Mouse (Mus musculus): Measurements from ENCODE around the gene Dnah6. TPM values are rescaled to one million over a fixed set of nuclear protein-coding genes. Genes with fewer than 3 reads are reported as not detected.

The Dnah6 gene
- total and polyA plus RNA-seq, 3 experiments, result under 0.01 to 0.06 (median 0.04) TPM

DNA sequence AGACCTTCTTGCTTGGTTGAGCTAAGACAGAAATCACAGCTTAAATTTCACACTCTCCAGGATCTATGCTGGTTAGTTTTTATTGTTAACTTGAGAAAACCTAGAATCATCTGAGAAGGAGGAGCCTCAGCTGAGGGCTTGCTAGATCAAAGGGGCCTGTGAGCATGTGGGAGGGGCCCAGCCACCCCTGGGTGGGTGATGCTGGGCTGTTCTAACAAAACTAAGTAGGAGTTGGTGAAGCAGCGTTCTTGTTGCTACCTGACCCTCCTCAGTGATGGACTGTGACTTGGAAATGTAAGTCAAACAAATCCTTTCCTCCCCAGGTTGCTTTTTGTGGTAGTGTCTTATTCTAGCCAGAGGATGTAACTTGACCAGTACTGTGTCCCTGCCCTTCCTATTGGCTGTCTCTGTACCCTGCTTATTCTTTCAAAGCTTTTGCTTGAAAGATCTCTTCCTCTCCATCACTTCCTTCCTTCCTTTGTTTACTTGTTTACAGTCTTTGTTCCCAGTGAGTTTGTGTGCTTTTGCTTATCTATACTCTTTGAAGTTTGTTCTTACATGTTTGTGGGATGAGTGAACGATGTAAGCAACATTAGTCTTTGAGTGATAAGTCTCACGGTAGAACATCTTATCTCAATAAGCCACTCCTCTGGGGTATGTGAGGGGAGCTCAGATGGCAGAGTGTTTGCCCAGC, 149.2 kb downstream of the Dnah6 start:
- no peak for DNase-seq (ENCODE audit: extremely low read depth)
- H3K27me3 ChIP-seq (replicated peaks), result no peaks in the 10 kb centered on the region
- H3K9me3 ChIP-seq (replicated peaks; ENCODE audit: low read length), result peaks cover under 1% of the 10 kb centered on the region
- no peak overlapping the region for H3K4me2 ChIP-seq (ENCODE audit: insufficient read depth, low read depth, poor library complexity, severe bottlenecking)
- H3K9ac ChIP-seq (ENCODE audit: insufficient read depth, low read depth), result no peak overlapping the region
- H3K36me3 ChIP-seq (replicated peaks in 1 of 2; ENCODE audit: control insufficient read depth in 1 of 2, insufficient read depth in 1 of 2, low read length in 1 of 2), result no peaks in the 10 kb centered on the region
- TF ChIP-seq UBTF (IDR thresholded peaks at IDR 0.05; ENCODE audit: low read depth, low read length) (no peak), MEF2A (IDR thresholded peaks at IDR 0.05; ENCODE audit: borderline replicate concordance, low read depth, low read length) (no peak), SMC3 (IDR thresholded peaks at IDR 0.05; ENCODE audit: low read depth, low read length) (no peak), CHD1 (IDR thresholded peaks at IDR 0.05; ENCODE audit: low read depth, low read length) (no peak), ZNF384 (IDR thresholded peaks at IDR 0.05; ENCODE audit: low read depth, low read length) (no peak), USF1 (IDR thresholded peaks at IDR 0.05; ENCODE audit: low read depth, low read length) (no peak), RAD21 (IDR thresholded peaks at IDR 0.05; ENCODE audit: low read depth, low read length) (no peak), MAX (IDR thresholded peaks at IDR 0.05; ENCODE audit: low read length) (no peak)
- H3K4me1 ChIP-seq (ENCODE audit: control insufficient read depth in 1 of 2, insufficient read depth in 2 of 2), result peaks cover 0 to 7% of the 10 kb centered on the region in 2 experiments; a peak in 2 of 4 replicates
- dilution Hi-C loops (cut with MboI; ENCODE audit: extremely low pct_ligation_motif_present, extremely low pct_unique_long_range_greater_than_20kb, low sequenced_read_pairs), result no loop called here
- H3K79me2 ChIP-seq (replicated peaks; ENCODE audit: control insufficient read depth, extremely low read depth, insufficient read depth, poor library complexity, severe bottlenecking), result no peaks in the 10 kb centered on the region
- H3K4me3 ChIP-seq (replicated peaks in 1 of 3; ENCODE audit: low read depth in 2 of 3, low read length in 2 of 3, poor library complexity in 1 of 3), result no peak overlapping the region
- in situ Hi-C loops (cut with MboI; ENCODE audit: low pct_ligation_motif_present, low pct_unique_long_range_greater_than_20kb, low sequenced_read_pairs), result no loop called here
- H3K27ac ChIP-seq (ENCODE audit: insufficient read depth, low read depth), result no peak overlapping the region

DNA sequence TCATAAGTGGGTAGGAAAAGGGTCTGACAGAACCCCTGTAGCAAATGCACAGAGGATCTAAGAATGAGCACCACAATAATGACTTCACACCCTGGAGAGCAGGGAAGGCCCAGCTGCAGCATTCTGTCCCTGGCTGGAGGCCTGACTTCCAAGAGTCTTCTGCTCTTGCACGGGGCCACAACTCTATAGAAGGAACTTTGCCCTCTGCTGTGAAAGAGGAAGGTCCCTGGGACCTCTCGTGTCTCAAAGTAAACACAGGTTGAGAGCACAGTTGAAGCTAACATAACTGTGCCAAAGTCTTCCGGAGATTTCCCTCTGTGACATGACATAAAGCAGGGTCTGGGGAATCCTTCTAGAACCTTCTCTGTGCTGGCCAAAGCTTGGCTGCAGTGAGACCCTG, 150.2 kb downstream of the Dnah6 start:
- TF ChIP-seq TCF12 (IDR thresholded peaks at IDR 0.05; ENCODE audit: low read depth, low read length), result no peak
- TF ChIP-seq CTCF (conservative IDR thresholded peaks at IDR 0.05 in 1 of 2, IDR thresholded peaks at IDR 0.05 in 1 of 2; ENCODE audit: low read depth in 2 of 2, low read length in 2 of 2), result no peak
- H3K9ac ChIP-seq (ENCODE audit: insufficient read depth, low read depth), result no peak overlapping the region
- in situ Hi-C loops (cut with MboI; ENCODE audit: low pct_ligation_motif_present, low pct_unique_long_range_greater_than_20kb, low sequenced_read_pairs), result no loop called here
- no peaks in the 10 kb centered on the region for H3K36me3 ChIP-seq (replicated peaks in 1 of 2; ENCODE audit: control insufficient read depth in 1 of 2, insufficient read depth in 1 of 2, low read length in 1 of 2)
- no peaks in the 10 kb centered on the region for H3K9me3 ChIP-seq (replicated peaks; ENCODE audit: low read length)
- H3K27ac ChIP-seq (ENCODE audit: insufficient read depth, low read depth), result no peak overlapping the region
- no peaks in the 10 kb centered on the region for H3K79me2 ChIP-seq (replicated peaks; ENCODE audit: control insufficient read depth, extremely low read depth, insufficient read depth, poor library complexity, severe bottlenecking)
- no peak overlapping the region for H3K4me3 ChIP-seq (replicated peaks in 1 of 3; ENCODE audit: low read depth in 2 of 3, low read length in 2 of 3, poor library complexity in 1 of 3)
- no peaks in the 10 kb centered on the region for H3K27me3 ChIP-seq (replicated peaks)
- peaks cover 0 to 7% of the 10 kb centered on the region in 2 experiments; a peak in 2 of 4 replicates for H3K4me1 ChIP-seq (ENCODE audit: control insufficient read depth in 1 of 2, insufficient read depth in 2 of 2)
- dilution Hi-C loops (cut with MboI; ENCODE audit: extremely low pct_ligation_motif_present, extremely low pct_unique_long_range_greater_than_20kb, low sequenced_read_pairs), result no loop called here
- H3K4me2 ChIP-seq (ENCODE audit: insufficient read depth, low read depth, poor library complexity, severe bottlenecking), result no peak overlapping the region
- no peak for DNase-seq (ENCODE audit: extremely low read depth)

DNA sequence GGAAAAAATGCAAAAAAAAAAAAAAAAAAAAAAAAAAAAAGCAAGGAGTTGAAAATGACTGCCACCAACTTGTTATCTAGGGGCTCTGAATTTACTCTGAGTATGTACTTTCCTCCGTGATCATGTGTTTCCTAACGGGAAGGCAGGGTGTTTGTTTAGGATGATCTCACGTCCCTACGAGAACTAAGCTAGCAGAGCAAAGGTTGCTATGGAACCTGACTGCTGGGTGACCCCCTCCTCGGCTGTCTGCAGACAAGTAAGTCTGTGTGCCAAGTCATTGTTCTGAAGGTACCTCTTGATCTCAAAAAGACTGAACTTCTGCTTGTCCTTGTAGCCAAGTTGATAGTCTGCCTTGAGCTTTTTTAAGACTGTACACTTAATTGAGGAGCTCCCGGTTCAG, 150.8 kb downstream of the Dnah6 start:
- dilution Hi-C loops (cut with MboI; ENCODE audit: extremely low pct_ligation_motif_present, extremely low pct_unique_long_range_greater_than_20kb, low sequenced_read_pairs) (no loop called here), in situ Hi-C loops (cut with MboI; ENCODE audit: low pct_ligation_motif_present, low pct_unique_long_range_greater_than_20kb, low sequenced_read_pairs) (no loop called here)
- H3K27me3 ChIP-seq (replicated peaks), result no peaks in the 10 kb centered on the region

More for the DNA sequence above, 150.8 kb downstream of the Dnah6 start:
- H3K27ac ChIP-seq (ENCODE audit: insufficient read depth, low read depth), result no peak overlapping the region
- H3K4me1 ChIP-seq (ENCODE audit: control insufficient read depth in 1 of 2, insufficient read depth in 2 of 2), result peaks cover 0 to 7% of the 10 kb centered on the region in 2 experiments; a peak in 2 of 4 replicates
- H3K9me3 ChIP-seq (replicated peaks; ENCODE audit: low read length), result no peaks in the 10 kb centered on the region
- H3K4me3 ChIP-seq (replicated peaks in 1 of 3; ENCODE audit: low read depth in 2 of 3, low read length in 2 of 3, poor library complexity in 1 of 3), result no peak overlapping the region
- no peaks in the 10 kb centered on the region for H3K36me3 ChIP-seq (replicated peaks in 1 of 2; ENCODE audit: control insufficient read depth in 1 of 2, insufficient read depth in 1 of 2, low read length in 1 of 2)
- no peaks in the 10 kb centered on the region for H3K79me2 ChIP-seq (replicated peaks; ENCODE audit: control insufficient read depth, extremely low read depth, insufficient read depth, poor library complexity, severe bottlenecking)
- DNase-seq (ENCODE audit: extremely low read depth), result no peak
- no peak overlapping the region for H3K9ac ChIP-seq (ENCODE audit: insufficient read depth, low read depth)
- TF ChIP-seq UBTF (IDR thresholded peaks at IDR 0.05; ENCODE audit: low read depth, low read length) (no peak), POLR2A (IDR thresholded peaks at IDR 0.05; ENCODE audit: low read depth, low read length) (no peak), HCFC1 (IDR thresholded peaks at IDR 0.05; ENCODE audit: low read depth, low read length) (no peak), POLR2AphosphoS2 (IDR thresholded peaks at IDR 0.05; ENCODE audit: low read depth, low read length) (no peak), GABPA (IDR thresholded peaks at IDR 0.05; ENCODE audit: insufficient replicate concordance, low read depth, low read length) (no peak), ZNF384 (IDR thresholded peaks at IDR 0.05; ENCODE audit: low read depth, low read length) (no peak), IRF4 (IDR thresholded peaks at IDR 0.05; ENCODE audit: low read depth, low read length) (no peak), TBP (conservative IDR thresholded peaks at IDR 0.05; ENCODE audit: low read depth, low read length) (no peak), ELF1 (IDR thresholded peaks at IDR 0.05; ENCODE audit: low read depth, low read length) (no peak), MEF2A (IDR thresholded peaks at IDR 0.05; ENCODE audit: borderline replicate concordance, low read depth, low read length) (no peak), CTCF (conservative IDR thresholded peaks at IDR 0.05 in 1 of 2, IDR thresholded peaks at IDR 0.05 in 1 of 2; ENCODE audit: low read depth in 2 of 2, low read length in 2 of 2) (no peak), SIN3A (IDR thresholded peaks at IDR 0.05; ENCODE audit: low read length) (no peak), ZMIZ1 (IDR thresholded peaks at IDR 0.05; ENCODE audit: low read depth, low read length) (no peak), MAZ (IDR thresholded peaks at IDR 0.05; ENCODE audit: low read depth, low read length) (no peak), JUN (IDR thresholded peaks at IDR 0.05; ENCODE audit: insufficient read depth, low read depth, low read length) (no peak), NELFE (IDR thresholded peaks at IDR 0.05; ENCODE audit: low read depth, low read length) (no peak)
- no peak overlapping the region for H3K4me2 ChIP-seq (ENCODE audit: insufficient read depth, low read depth, poor library complexity, severe bottlenecking)
